Mouse (Mus musculus) embryonic facial prominence, embryonic 12.5 days (tissue): ENCODE data around the gene Neurl1b. TPM values are rescaled to one million over a fixed set of nuclear protein-coding genes. Genes with fewer than 3 reads are reported as not detected.
A peak's percentile ranks its signal among the peaks of the same experiment; 100 is the strongest.

ENCODE experiments used
- ATAC-seq: fragments of 200-750 bp; cut with Nextera tagmentation; 2 replicates; pipeline ENCODE4 v1.8.0; 2017; ENCODE audit not compliant: insufficient number of reproducible peaks, insufficient read depth, low FRiP score, low TSS enrichment
- H3K27ac ChIP-seq: fragments of 300-500 bp; sonication (generic); 2 replicates; pipeline ENCODE4 v1.5.1; 2016; ENCODE audit warnings: mild to moderate bottlenecking
- H3K27me3 ChIP-seq: fragments of 300-500 bp; sonication (generic); 2 replicates; pipeline ENCODE4 v1.6.1; 2016; ENCODE audit warnings: mild to moderate bottlenecking, moderate library complexity
- H3K36me3 ChIP-seq: fragments of 300-500 bp; sonication (generic); 2 replicates; pipeline ENCODE4 v1.6.1; 2016; ENCODE audit warnings: mild to moderate bottlenecking
- H3K4me1 ChIP-seq: fragments of 300-500 bp; sonication (generic); 2 replicates; pipeline ENCODE4 v1.6.1; 2016
- H3K4me2 ChIP-seq: fragments of 300-500 bp; sonication (generic); replicated peaks from 2 replicates; pipeline ENCODE4 v1.6.1; 2016; ENCODE audit warnings: mild to moderate bottlenecking, moderate library complexity
- H3K4me3 ChIP-seq: fragments of 300-500 bp; sonication (generic); 2 replicates; pipeline ENCODE4 v1.5.1; 2016; ENCODE audit warnings: mild to moderate bottlenecking
- H3K9ac ChIP-seq: fragments of 300-500 bp; sonication (generic); 2 replicates; pipeline ENCODE4 v1.6.1; 2016; ENCODE audit warnings: mild to moderate bottlenecking, moderate library complexity
- H3K9me3 ChIP-seq: fragments of 300-500 bp; sonication (generic); 2 replicates; pipeline ENCODE4 v1.6.1; 2016; ENCODE audit warnings: mild to moderate bottlenecking, moderate library complexity
- WGBS: fragments of 180-500 bp; shearing (Covaris S2); methylation state at CpG from one replicate; pipeline ENCODE4 v1.1.7; 2016; 5-methylcytosine and 5-hydroxymethylcytosine counted together
- polyA plus RNA-seq: library from polyadenylated mRNA; unstranded; fragments of >200 nt; fragmentation: Nextera tagmentation; extraction: Ambion mirVana; gene quantifications from 2 replicates; pipeline ENCODE4 v1.2.1, GENCODE M21; 2016

Gene Neurl1b
- polyA plus RNA-seq, 1 experiment from 2014 or later: 0.45 TPM

DNA sequence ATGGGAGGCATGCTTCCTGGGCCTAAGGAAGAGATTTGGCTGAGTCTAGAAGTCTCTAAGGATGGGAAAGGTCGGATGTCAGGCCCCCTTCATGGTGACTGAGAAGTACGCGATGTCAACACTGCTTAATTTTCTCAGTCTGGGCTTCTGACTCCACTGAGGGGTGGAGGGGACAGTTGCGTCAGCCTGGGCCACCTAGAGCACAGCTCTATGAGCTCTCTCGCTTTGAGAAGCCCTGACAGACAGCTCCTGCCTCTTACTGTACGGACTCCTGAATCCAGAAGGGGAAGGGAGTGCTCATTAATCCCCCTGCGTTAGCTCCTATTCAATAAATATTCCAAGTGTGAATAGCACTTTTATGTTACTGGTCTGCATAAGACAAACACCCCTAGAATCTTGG lies 43.4 kb downstream of the Neurl1b start:
- Histone ChIP-seq H3K9ac (no peak overlapping the region), H3K4me3 (no peak overlapping the region), H3K36me3 (no peaks in the 10 kb centered on the region), H3K27me3 (no peaks in the 10 kb centered on the region), H3K4me1 (no peaks in the 10 kb centered on the region), H3K27ac (no peak overlapping the region), H3K4me2 (no peak overlapping the region), H3K9me3 (no peaks in the 10 kb centered on the region)
- no peak for ATAC-seq
- WGBS: 61% methylated on average over 7 of the region's 7 CpGs

DNA sequence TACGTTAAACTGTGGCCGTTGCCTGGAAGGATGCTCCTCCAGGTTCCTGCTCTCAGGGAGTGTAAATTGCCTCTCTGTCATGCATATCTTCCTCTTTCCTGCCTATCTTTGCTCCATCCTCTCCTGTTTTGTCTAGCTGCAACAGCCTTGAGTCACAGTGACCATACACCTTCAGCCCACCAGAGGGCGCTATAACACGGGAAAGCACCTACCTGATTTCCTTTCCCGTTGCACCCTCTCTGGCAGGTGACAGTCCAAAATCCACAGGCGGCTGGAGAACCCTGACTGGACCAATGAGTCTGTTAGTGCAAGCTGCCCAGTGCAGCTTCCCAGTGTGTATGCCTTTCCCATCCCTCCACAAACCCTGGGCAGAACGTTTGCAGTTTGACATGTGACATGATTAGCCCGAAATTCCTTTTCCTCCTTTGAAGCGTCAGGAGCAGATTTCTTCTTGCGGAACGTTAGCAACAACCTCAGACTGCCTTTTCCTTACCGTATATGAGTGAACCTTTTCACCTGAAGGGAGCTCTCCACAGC lies 48.1 kb downstream of the Neurl1b start:
- Histone ChIP-seq H3K27ac (no peak overlapping the region), H3K9me3 (no peaks in the 10 kb centered on the region), H3K4me1 (no peaks in the 10 kb centered on the region), H3K36me3 (no peaks in the 10 kb centered on the region), H3K4me2 (no peak overlapping the region), H3K9ac (no peak overlapping the region), H3K4me3 (no peak overlapping the region), H3K27me3 (no peaks in the 10 kb centered on the region)
- ATAC-seq: no peak
- 28% methylated on average over 12 of the region's 12 CpGs for WGBS

GRCm38 (mm10) chr17:26463432-26463831 lies 48.8 kb downstream of the Neurl1b start:
- no peaks in the 10 kb centered on the region for H3K36me3 ChIP-seq
- 80% methylated on average over 5 of the region's 5 CpGs for WGBS
- no peak overlapping the region for H3K4me2 ChIP-seq
- H3K27ac ChIP-seq: no peak overlapping the region
- no peaks in the 10 kb centered on the region for H3K27me3 ChIP-seq
- no peak overlapping the region for H3K4me3 ChIP-seq
- no peak overlapping the region for H3K9ac ChIP-seq
- no peak for ATAC-seq
- no peaks in the 10 kb centered on the region for H3K4me1 ChIP-seq
- no peaks in the 10 kb centered on the region for H3K9me3 ChIP-seq

DNA sequence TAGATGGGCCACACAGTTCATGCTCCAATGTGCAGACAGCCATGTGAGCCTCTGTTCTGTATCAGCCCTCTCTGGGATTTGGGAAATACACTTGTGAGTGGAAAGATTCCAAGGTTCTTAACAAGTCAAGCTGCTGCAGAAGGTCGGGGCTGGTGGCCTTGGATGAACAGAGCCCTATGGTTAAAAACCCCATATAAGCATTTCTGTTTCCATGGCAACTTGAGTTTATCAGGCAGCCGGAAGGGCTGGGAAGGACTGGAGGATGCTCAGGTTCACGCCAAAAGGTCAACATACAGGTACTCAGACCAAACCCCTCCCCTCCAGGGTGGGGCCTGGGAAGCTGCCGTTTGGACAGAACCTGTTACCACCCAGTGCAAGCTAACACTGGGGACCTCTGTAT lies 49.4 kb downstream of the Neurl1b start:
- Histone ChIP-seq H3K9me3 (no peaks in the 10 kb centered on the region), H3K27ac (no peak overlapping the region), H3K4me3 (no peak overlapping the region), H3K4me1 (no peaks in the 10 kb centered on the region), H3K4me2 (no peak overlapping the region), H3K36me3 (no peaks in the 10 kb centered on the region), H3K27me3 (no peaks in the 10 kb centered on the region), H3K9ac (no peak overlapping the region)
- no peak for ATAC-seq
- WGBS: 46% methylated on average over 4 of the region's 4 CpGs

GRCm38 (mm10) chr17:26464481-26464880 lies 49.9 kb downstream of the Neurl1b start:
- no peak for ATAC-seq
- H3K9me3 ChIP-seq: no peaks in the 10 kb centered on the region
- no peaks in the 10 kb centered on the region for H3K27me3 ChIP-seq
- no peaks in the 10 kb centered on the region for H3K4me1 ChIP-seq
- WGBS: 70% methylated on average over 9 of the region's 9 CpGs
- H3K4me2 ChIP-seq: no peak overlapping the region
- no peak overlapping the region for H3K9ac ChIP-seq
- H3K36me3 ChIP-seq: no peaks in the 10 kb centered on the region
- no peak overlapping the region for H3K4me3 ChIP-seq
- no peak overlapping the region for H3K27ac ChIP-seq

- 0 out of 2 replicates have a peak, but pooled peaks have one; percentile 17 for ATAC-seq
- Histone ChIP-seq H3K27ac (no peak overlapping the region), H3K36me3 (no peaks in the 10 kb centered on the region), H3K9ac (no peak overlapping the region), H3K4me3 (no peak overlapping the region), H3K9me3 (no peaks in the 10 kb centered on the region), H3K4me2 (no peak overlapping the region), H3K27me3 (0 out of 2 replicates have a peak, but pooled peaks cover 3% of the 10 kb centered on the region), H3K4me1 (no peaks in the 10 kb centered on the region)
- WGBS: 45% methylated on average over 7 of the region's 7 CpGs
These were observed 50.3 kb downstream of the Neurl1b start for GRCm38 (mm10) chr17:26464972-26465371.

DNA sequence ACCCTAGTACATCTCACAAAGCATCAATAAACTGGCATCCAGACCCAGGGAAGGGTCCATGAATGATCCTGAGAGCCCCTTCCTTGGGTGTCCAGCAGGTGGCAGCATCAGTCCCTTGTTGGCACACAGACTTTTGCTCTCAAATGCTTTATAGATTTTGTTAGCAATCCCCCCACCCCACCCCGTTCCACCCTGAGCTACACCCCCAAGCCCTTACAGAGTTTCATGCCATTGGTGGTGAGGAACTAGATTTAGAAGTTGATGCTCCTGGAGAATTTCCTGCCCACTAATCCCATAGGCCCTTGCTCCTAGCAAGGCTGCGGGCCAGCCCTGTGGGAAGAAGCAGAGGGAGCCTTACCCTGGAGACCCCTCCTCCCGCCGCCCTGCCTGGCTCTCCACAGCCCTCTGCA lies 52.1 kb downstream of the Neurl1b start:
- H3K36me3 ChIP-seq: no peaks in the 10 kb centered on the region
- H3K4me1 ChIP-seq: no peaks in the 10 kb centered on the region
- H3K27me3 ChIP-seq: 0 out of 2 replicates have a peak, but pooled peaks cover 3% of the 10 kb centered on the region
- 5% methylated on average over 4 of the region's 4 CpGs for WGBS
- no peaks in the 10 kb centered on the region for H3K9me3 ChIP-seq
- no peak for ATAC-seq
- peak overlapping the region; percentile 34 for H3K4me2 ChIP-seq
- H3K9ac ChIP-seq: no peak overlapping the region
- H3K27ac ChIP-seq: 0 out of 2 replicates have a peak overlapping the region, but pooled peaks have one; percentile 30
- no peak overlapping the region for H3K4me3 ChIP-seq

- Histone ChIP-seq H3K4me2 (no peak overlapping the region), H3K27me3 (0 out of 2 replicates have a peak, but pooled peaks cover 3% of the 10 kb centered on the region), H3K36me3 (no peaks in the 10 kb centered on the region), H3K27ac (no peak overlapping the region), H3K4me3 (no peak overlapping the region), H3K9ac (no peak overlapping the region), H3K9me3 (no peaks in the 10 kb centered on the region), H3K4me1 (no peaks in the 10 kb centered on the region)
- WGBS: 81% methylated on average over 4 of the region's 4 CpGs
- ATAC-seq: no peak
These were observed 53.0 kb downstream of the Neurl1b start for GRCm38 (mm10) chr17:26467619-26468018.

GRCm38 (mm10) chr17:26468102-26468894 lies 53.7 kb downstream of the Neurl1b start:
- Histone ChIP-seq H3K27ac (no peak overlapping the region), H3K36me3 (no peaks in the 10 kb centered on the region), H3K9me3 (no peaks in the 10 kb centered on the region), H3K9ac (no peak overlapping the region), H3K4me3 (no peak overlapping the region), H3K4me1 (no peaks in the 10 kb centered on the region), H3K27me3 (0 out of 2 replicates have a peak, but pooled peaks cover 3% of the 10 kb centered on the region), H3K4me2 (no peak overlapping the region)
- ATAC-seq: no peak
- WGBS: 80% methylated on average over 13 of the region's 13 CpGs

DNA sequence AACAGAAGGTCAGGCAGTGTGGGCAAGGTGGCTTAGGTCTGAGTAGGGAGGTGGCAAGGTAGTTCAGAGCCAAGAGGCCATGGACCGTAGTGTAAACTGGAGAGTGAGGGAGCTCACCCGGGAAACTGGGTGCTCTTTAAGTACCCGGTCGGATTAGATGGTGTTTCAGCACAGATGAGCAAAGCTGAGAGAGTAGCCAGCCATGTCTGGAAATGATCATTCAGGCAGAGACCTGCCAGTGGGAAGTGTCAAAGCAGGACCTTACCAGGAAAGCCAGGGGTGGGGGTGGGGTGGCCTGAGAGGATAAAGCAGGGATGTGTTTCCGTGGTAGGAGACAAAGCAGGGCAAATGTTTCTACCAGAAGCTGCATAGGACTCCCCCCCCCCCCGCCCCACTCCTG lies 62.2 kb downstream of the Neurl1b start:
- no peaks in the 10 kb centered on the region for H3K9me3 ChIP-seq
- H3K27ac ChIP-seq: no peak overlapping the region
- no peak overlapping the region for H3K4me3 ChIP-seq
- peaks cover 9% of the 10 kb centered on the region for H3K4me1 ChIP-seq
- 41% methylated on average over 6 of the region's 6 CpGs for WGBS
- no peaks in the 10 kb centered on the region for H3K27me3 ChIP-seq
- no peak for ATAC-seq
- no peak overlapping the region for H3K9ac ChIP-seq
- H3K4me2 ChIP-seq: no peak overlapping the region
- H3K36me3 ChIP-seq: no peaks in the 10 kb centered on the region

DNA sequence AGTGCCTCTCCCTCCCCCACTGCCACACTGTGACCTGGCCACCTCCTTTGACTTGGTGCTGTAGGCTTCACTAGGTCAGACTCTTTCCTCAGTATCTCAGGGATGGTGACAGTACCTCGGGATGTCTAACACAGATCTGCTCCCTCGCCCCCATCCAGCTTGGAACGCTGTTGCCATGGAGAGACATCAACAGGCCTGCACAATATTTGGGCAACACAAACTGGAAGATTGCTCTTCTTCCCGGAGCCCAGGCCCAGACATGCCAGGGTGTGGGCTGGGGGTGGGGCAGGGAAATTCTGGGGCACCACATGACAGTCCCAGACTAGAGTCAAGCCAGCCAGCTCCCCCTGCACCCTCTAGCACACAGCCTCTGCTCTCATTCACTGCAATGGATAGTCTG lies 64.0 kb downstream of the Neurl1b start:
- no peak overlapping the region for H3K9ac ChIP-seq
- peak; percentile 44; the same call in 1 of the 2 replicates for ATAC-seq
- H3K9me3 ChIP-seq: no peaks in the 10 kb centered on the region
- peaks cover 9% of the 10 kb centered on the region for H3K4me1 ChIP-seq
- H3K27ac ChIP-seq: no peak overlapping the region
- WGBS: 78% methylated on average over 4 of the region's 4 CpGs
- no peaks in the 10 kb centered on the region for H3K36me3 ChIP-seq
- no peak overlapping the region for H3K4me3 ChIP-seq
- no peak overlapping the region for H3K4me2 ChIP-seq
- H3K27me3 ChIP-seq: no peaks in the 10 kb centered on the region

DNA sequence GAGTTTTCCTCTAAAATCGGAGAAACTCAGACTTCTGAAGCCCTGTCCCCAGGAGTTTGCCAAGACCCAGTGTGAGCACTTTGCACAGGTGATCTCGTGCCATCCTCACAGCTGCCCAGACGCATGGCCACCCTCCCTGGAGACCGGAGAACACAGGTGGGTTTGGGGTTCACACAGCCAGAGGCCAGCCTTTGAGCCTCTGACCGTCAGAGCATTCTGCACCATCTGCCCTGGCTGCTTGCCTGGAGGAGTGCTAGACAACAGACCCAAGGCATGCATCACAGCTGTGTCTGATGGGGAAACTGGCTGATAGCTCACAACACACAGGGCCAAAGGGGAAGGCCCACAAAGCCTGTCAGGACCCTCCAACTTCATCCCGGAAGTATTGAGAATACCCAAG lies 65.0 kb downstream of the Neurl1b start:
- H3K4me3 ChIP-seq: no peak overlapping the region
- 75% methylated on average over 6 of the region's 6 CpGs for WGBS
- no peaks in the 10 kb centered on the region for H3K36me3 ChIP-seq
- H3K9ac ChIP-seq: no peak overlapping the region
- no peaks in the 10 kb centered on the region for H3K27me3 ChIP-seq
- peaks cover 9% of the 10 kb centered on the region for H3K4me1 ChIP-seq
- H3K9me3 ChIP-seq: no peaks in the 10 kb centered on the region
- ATAC-seq: no peak
- H3K4me2 ChIP-seq: no peak overlapping the region
- no peak overlapping the region for H3K27ac ChIP-seq
